Mouse (Mus musculus): ENCODE results near the gene Npr3. TPM values are rescaled to one million over a fixed set of nuclear protein-coding genes. Genes with fewer than 3 reads are reported as not detected.

Npr3 gene
- polyA plus RNA-seq, 1 experiment: 2.1 TPM

DNA sequence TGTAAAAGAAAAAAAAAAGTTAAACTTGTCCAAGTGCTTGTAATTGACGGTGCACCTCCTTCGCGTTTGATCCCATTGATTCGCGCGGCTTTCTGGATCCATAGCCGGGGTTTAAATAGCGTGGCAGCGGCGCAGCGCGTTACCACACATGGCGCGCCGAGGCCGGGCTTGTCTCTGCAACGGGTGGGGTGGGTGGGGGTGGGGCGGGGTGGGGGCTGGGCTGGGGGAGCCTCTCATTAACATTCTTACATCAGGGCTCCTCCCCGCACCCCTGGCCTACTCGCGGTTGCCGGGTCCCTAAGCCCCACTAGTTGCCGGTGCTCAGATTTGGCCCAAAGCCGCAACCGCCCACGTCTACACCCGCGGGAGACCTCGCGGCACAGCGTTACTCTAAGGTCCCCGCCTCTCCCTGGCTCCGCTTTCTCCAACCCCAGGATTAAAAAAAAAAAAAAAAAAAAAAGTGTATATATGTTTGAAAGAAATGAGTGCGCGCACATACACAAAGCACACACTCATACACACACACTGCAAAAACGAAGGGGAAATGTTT is 991 bp downstream of the Npr3 start:
- H3K9me3 ChIP-seq (replicated peaks; ENCODE audit: control insufficient read depth, insufficient read depth, low read length, poor library complexity, severe bottlenecking): no peaks in the 10 kb centered on the region
- peak overlapping the region; percentile 70 for H3K4me3 ChIP-seq (ENCODE audit: low read depth, low read length)
- no peak overlapping the region for H3K27ac ChIP-seq (ENCODE audit: insufficient read depth, low read length)
- H3K9ac ChIP-seq (ENCODE audit: low read depth, poor library complexity, severe bottlenecking): peak overlapping the region; percentile 34
- TF ChIP-seq EP300 (IDR thresholded peaks at IDR 0.05; ENCODE audit: insufficient read depth, low read depth, low read length): no peak
- TF ChIP-seq POLR2A (IDR thresholded peaks at IDR 0.05; ENCODE audit: insufficient read depth, low read length): no peak
- TF ChIP-seq CTCF (IDR thresholded peaks at IDR 0.05; ENCODE audit: low read depth, low read length): no peak
- H3K36me3 ChIP-seq (ENCODE audit: control insufficient read depth, insufficient read depth, low read length, poor library complexity, severe bottlenecking): no peaks in the 10 kb centered on the region
- no peaks in the 10 kb centered on the region for H3K4me1 ChIP-seq (ENCODE audit: control insufficient read depth, insufficient read depth, low read length)
- peaks cover 7% of the 10 kb centered on the region for H3K27me3 ChIP-seq (ENCODE audit: control insufficient read depth, insufficient read depth, low read length, poor library complexity, severe bottlenecking)

GRCm38 (mm10) chr15:11904848-11905672 is 2.0 kb downstream of the Npr3 start:
- Histone ChIP-seq H3K27me3 (ENCODE audit: control insufficient read depth, insufficient read depth, low read length, poor library complexity, severe bottlenecking) (peaks cover 7% of the 10 kb centered on the region), H3K9ac (ENCODE audit: low read depth, poor library complexity, severe bottlenecking) (peak overlapping the region; percentile 51), H3K36me3 (ENCODE audit: control insufficient read depth, insufficient read depth, low read length, poor library complexity, severe bottlenecking) (no peaks in the 10 kb centered on the region), H3K4me1 (ENCODE audit: control insufficient read depth, insufficient read depth, low read length) (no peaks in the 10 kb centered on the region), H3K9me3 (replicated peaks; ENCODE audit: control insufficient read depth, insufficient read depth, low read length, poor library complexity, severe bottlenecking) (no peaks in the 10 kb centered on the region), H3K4me3 (ENCODE audit: low read depth, low read length) (peak overlapping the region; percentile 51), H3K27ac (ENCODE audit: insufficient read depth, low read length) (no peak overlapping the region)
- no peak for TF ChIP-seq EP300 (IDR thresholded peaks at IDR 0.05; ENCODE audit: insufficient read depth, low read depth, low read length)
- no peak for TF ChIP-seq POLR2A (IDR thresholded peaks at IDR 0.05; ENCODE audit: insufficient read depth, low read length)
- TF ChIP-seq CTCF (IDR thresholded peaks at IDR 0.05; ENCODE audit: low read depth, low read length): no peak

DNA sequence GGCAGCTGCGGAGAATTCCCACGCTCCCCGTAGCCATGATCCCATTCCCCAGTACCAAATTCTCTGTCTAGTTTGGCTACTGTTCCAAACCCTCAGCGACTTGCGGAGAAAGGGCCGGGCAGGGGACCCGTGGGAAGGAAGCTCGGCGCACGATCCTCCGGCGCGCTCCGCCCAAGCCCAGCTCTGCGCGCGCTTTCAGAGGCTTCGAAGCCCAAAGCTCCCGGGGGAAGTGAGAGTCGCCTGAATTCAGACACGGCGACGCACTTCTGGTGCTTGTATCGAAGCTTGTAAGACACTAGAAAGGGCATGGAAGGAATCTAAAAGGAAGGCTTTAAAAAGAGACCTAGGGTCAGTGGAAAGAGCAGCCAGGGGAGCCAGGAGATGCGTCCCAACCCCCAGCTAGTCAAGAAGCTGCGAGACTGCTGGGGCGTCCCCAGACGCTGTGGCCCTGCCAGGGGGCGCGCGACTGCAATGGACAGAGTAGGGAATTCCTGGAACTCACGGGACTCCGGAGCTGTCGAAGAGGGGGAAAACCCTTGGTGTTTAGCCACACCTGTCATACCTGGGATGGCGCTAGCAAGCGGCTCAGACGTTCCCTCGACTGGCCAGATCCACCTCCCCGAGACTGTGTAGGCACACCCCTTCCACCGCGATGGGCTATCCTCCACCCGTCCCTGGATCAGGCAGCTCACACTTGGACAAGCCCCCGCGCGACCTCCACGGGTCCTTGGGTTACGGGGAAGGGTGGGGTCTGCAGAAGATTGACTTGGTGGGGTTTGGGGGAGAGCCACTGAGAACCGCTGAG is 2.8 kb downstream of the Npr3 start:
- no peaks in the 10 kb centered on the region for H3K36me3 ChIP-seq (ENCODE audit: control insufficient read depth, insufficient read depth, low read length, poor library complexity, severe bottlenecking)
- peak overlapping the region; percentile 51 for H3K4me3 ChIP-seq (ENCODE audit: low read depth, low read length)
- peaks cover 7% of the 10 kb centered on the region for H3K27me3 ChIP-seq (ENCODE audit: control insufficient read depth, insufficient read depth, low read length, poor library complexity, severe bottlenecking)
- no peaks in the 10 kb centered on the region for H3K9me3 ChIP-seq (replicated peaks; ENCODE audit: control insufficient read depth, insufficient read depth, low read length, poor library complexity, severe bottlenecking)
- H3K9ac ChIP-seq (ENCODE audit: low read depth, poor library complexity, severe bottlenecking): peak overlapping the region; percentile 50
- H3K4me1 ChIP-seq (ENCODE audit: control insufficient read depth, insufficient read depth, low read length): no peaks in the 10 kb centered on the region
- TF ChIP-seq EP300 (IDR thresholded peaks at IDR 0.05; ENCODE audit: insufficient read depth, low read depth, low read length): no peak
- no peak overlapping the region for H3K27ac ChIP-seq (ENCODE audit: insufficient read depth, low read length)

DNA sequence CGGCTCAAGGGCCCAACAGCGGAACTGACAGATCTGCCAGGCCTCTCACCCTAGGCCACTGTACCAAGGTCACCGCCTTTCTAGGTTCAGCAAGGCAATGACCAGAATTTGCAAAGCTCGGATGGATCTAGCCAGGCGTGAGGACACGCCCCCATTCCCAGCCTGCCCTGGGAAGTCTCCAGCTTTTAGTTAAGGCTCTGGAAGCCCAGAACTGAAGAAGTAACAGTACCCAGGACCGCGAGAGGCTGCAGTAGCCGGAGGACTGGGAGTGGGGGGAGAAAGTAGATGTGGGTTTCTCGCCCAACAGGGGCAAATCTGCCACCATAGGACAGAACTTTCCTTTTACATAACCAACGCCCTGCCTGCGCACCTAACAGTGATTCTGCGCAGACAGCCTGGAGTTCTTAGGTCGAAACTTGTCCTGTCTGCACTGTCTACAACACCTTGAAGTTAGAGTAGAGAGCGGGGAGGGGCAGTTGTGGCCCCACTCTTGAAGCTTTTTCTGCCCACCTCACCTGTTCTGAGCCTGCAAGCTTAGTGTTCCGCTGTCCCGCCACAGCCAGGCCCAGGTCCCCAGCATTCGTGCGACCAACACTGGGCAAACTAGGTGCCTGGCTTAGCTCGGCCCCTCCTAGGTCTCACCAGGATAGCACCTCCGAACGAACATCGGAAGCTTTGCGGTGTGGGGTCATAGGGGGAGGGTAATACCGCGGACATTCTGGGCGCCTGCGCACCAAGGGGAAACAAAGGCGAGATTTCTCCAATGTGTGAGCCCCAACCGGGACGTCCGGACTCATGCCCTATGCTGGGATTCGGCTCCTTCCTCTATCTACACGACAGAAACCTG is 3.7 kb downstream of the Npr3 start:
- Histone ChIP-seq H3K27ac (ENCODE audit: insufficient read depth, low read length) (no peak overlapping the region), H3K4me3 (ENCODE audit: low read depth, low read length) (peak overlapping the region; percentile 51), H3K4me1 (ENCODE audit: control insufficient read depth, insufficient read depth, low read length) (no peaks in the 10 kb centered on the region), H3K9me3 (replicated peaks; ENCODE audit: control insufficient read depth, insufficient read depth, low read length, poor library complexity, severe bottlenecking) (no peaks in the 10 kb centered on the region), H3K36me3 (ENCODE audit: control insufficient read depth, insufficient read depth, low read length, poor library complexity, severe bottlenecking) (no peaks in the 10 kb centered on the region), H3K9ac (ENCODE audit: low read depth, poor library complexity, severe bottlenecking) (peak overlapping the region; percentile 50), H3K27me3 (ENCODE audit: control insufficient read depth, insufficient read depth, low read length, poor library complexity, severe bottlenecking) (peaks cover 7% of the 10 kb centered on the region)
- TF ChIP-seq EP300 (IDR thresholded peaks at IDR 0.05; ENCODE audit: insufficient read depth, low read depth, low read length) (no peak), CTCF (IDR thresholded peaks at IDR 0.05; ENCODE audit: low read depth, low read length) (no peak), POLR2A (IDR thresholded peaks at IDR 0.05; ENCODE audit: insufficient read depth, low read length) (no peak)

GRCm38 (mm10) chr15:11897617-11898016 is 9.5 kb downstream of the Npr3 start:
- H3K4me1 ChIP-seq (ENCODE audit: control insufficient read depth, insufficient read depth, low read length): no peaks in the 10 kb centered on the region
- H3K9me3 ChIP-seq (replicated peaks; ENCODE audit: control insufficient read depth, insufficient read depth, low read length, poor library complexity, severe bottlenecking): no peaks in the 10 kb centered on the region
- TF ChIP-seq EP300 (IDR thresholded peaks at IDR 0.05; ENCODE audit: insufficient read depth, low read depth, low read length): no peak
- no peaks in the 10 kb centered on the region for H3K27me3 ChIP-seq (ENCODE audit: control insufficient read depth, insufficient read depth, low read length, poor library complexity, severe bottlenecking)
- H3K27ac ChIP-seq (ENCODE audit: insufficient read depth, low read length): no peak overlapping the region
- no peak overlapping the region for H3K9ac ChIP-seq (ENCODE audit: low read depth, poor library complexity, severe bottlenecking)
- no peaks in the 10 kb centered on the region for H3K36me3 ChIP-seq (ENCODE audit: control insufficient read depth, insufficient read depth, low read length, poor library complexity, severe bottlenecking)
- no peak overlapping the region for H3K4me3 ChIP-seq (ENCODE audit: low read depth, low read length)
